Mouse (Mus musculus): Measurements from ENCODE around the gene 9230102O04Rik.

Gene 9230102O04Rik

GRCm38 (mm10) chr2:9888913-9889650, at the start of gene 9230102O04Rik:
TSS of gene 9230102O04Rik (minus strand) at chr2:9889540.
- DNase-seq (ENCODE audit: low spot score in 2 of 2): no peak

- DNase-seq (ENCODE audit: low spot score in 2 of 2): no peak
These were observed 46.6 kb upstream of the 9230102O04Rik start for GRCm38 (mm10) chr2:9935965-9936364.

- no peak for DNase-seq (ENCODE audit: low spot score in 2 of 2)
These were observed 37.6 kb upstream of the 9230102O04Rik start for GRCm38 (mm10) chr2:9926905-9927283.

GRCm38 (mm10) chr2:9926194-9926904, 37.0 kb upstream of the 9230102O04Rik start:
- DNase-seq (ENCODE audit: low spot score in 2 of 2): no peak

- DNase-seq (ENCODE audit: low spot score in 2 of 2): no peak
These were observed 29.5 kb upstream of the 9230102O04Rik start for GRCm38 (mm10) chr2:9918691-9919471.

GRCm38 (mm10) chr2:9917602-9918001, 28.3 kb upstream of the 9230102O04Rik start:
- no peak for DNase-seq (ENCODE audit: low spot score in 2 of 2)

GRCm38 (mm10) chr2:9905995-9906394, 16.7 kb upstream of the 9230102O04Rik start:
- no peak for DNase-seq (ENCODE audit: low spot score in 2 of 2)

GRCm38 (mm10) chr2:9903854-9904560, 14.7 kb upstream of the 9230102O04Rik start:
- DNase-seq (ENCODE audit: low spot score in 2 of 2): no peak

DNA sequence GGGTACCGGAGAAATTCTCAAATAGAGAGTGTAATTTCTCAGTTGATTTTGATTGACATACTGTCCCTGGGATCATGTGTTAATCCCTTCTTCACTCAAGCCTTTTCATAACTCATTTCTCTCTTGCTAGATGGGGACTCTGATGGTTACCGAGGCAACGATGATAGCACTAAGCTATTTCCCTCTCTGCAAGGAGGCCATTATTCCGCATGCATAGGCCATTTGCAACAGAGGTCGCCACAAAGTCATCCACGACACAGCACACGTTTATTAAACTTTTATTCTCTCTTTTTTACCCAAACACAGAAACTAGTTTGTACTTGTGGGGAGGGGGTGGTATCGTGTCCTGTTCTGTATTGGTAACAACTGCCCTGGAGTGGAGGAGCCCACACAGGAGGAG, 8.5 kb upstream of the 9230102O04Rik start:
- DNase-seq (ENCODE audit: low spot score in 2 of 2): no peak

- DNase-seq (ENCODE audit: low spot score in 2 of 2): no peak
These were observed 6.9 kb upstream of the 9230102O04Rik start for GRCm38 (mm10) chr2:9896097-9896770.

DNA sequence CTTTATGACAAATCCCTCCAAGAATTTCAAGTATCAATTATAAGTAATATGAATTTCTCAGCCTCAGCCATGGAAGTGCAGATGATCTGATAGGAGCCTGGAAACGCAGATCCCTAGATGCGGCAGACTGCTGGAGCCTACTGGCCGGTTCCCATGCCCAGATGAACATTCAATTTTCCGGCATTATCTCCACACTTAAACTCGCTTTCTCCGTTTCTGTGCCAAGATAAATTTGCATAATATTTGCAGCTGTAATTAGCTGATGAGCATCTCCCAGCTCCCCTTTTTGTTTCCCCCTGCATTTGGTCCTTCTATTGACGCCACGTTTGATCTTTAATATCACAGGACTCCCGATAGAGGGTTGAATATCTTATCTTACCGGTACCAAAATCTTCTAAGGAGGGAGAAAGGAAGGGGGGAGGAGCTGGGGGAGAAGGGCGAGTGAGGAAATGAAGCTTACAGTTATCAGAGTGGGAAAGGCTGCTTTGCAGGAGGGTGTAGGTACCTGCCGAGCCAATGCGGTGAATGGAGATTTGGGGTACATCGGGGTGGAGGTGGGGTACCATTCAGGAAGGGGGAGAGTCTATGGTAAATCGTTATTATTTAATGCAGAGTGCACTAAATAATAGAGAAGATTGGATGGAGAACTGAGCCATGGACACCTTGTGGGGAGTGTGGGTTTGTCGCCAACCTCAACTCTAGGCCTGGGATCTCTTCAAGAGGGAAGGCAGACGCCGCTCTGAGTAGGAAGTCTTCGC, 5.7 kb upstream of the 9230102O04Rik start:
- no peak for DNase-seq (ENCODE audit: low spot score in 2 of 2)

DNA sequence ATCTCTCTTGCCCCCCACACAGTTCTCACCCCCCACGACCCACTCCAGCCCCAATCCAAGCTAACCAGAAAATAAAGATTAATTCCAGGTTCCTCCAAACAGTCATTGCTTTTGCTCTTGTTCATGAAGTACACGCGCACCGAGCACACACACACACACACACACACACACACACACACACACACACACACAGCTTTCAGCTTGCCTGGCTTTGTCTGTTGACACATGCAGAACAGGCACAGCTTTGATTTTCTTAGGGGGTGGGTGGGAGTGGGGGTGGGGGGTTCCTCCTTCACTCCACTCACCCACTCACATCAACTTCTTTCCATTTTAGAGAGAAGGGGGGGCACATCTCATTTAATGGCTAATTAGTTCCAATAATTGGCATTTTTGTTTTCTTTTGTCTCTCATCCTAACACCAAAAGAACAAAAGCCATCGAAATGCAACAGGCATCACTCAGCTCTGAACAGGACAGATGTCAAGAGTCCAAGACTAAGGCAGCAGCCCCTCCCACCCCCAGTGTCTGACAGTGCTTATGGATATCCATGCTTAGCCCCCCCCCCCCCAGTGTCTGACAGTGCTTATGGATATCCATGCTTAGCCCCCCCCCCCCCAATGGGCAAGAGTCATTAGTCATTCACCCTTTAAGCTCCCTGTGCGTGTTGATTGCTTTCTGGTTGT, 4.1 kb upstream of the 9230102O04Rik start:
- DNase-seq (ENCODE audit: low spot score in 2 of 2): no peak

DNA sequence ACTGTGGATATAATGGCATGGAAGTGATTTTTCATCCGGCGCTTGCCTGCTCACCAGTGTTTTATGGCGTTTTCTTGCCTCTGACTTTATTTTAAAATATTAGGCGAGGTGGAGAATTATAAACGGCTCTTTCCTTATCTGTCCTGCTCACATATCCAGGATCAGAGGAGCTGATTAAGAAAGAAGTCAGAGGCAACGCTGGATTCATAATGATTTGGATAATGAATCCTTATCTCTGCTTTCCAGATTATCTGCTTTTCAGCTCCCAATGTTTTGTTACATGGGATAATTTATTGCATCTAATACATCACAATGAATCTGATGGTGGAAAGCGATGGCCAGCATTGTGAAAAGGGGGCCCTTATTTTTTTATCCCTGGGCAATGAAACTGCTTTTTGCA, 3.2 kb upstream of the 9230102O04Rik start:
- DNase-seq (ENCODE audit: low spot score in 2 of 2): no peak

- DNase-seq (ENCODE audit: low spot score in 2 of 2): no peak
These were observed 1.6 kb upstream of the 9230102O04Rik start for GRCm38 (mm10) chr2:9890906-9891305.

- no peak for DNase-seq (ENCODE audit: low spot score in 2 of 2)
These were observed 911 bp upstream of the 9230102O04Rik start for GRCm38 (mm10) chr2:9890251-9890650.

GRCm38 (mm10) chr2:9889651-9890183, 377 bp upstream of the 9230102O04Rik start, which contains the start of gene Gata3:
TSS of gene Gata3 (minus strand) at chr2:9890034.
- DNase-seq (ENCODE audit: low spot score in 2 of 2): no peak

GRCm38 (mm10) chr2:9887636-9888035, 1.7 kb downstream of the 9230102O04Rik start:
- no peak for DNase-seq (ENCODE audit: low spot score in 2 of 2)

GRCm38 (mm10) chr2:9886921-9887610, 2.3 kb downstream of the 9230102O04Rik start:
- no peak for DNase-seq (ENCODE audit: low spot score in 2 of 2)

DNA sequence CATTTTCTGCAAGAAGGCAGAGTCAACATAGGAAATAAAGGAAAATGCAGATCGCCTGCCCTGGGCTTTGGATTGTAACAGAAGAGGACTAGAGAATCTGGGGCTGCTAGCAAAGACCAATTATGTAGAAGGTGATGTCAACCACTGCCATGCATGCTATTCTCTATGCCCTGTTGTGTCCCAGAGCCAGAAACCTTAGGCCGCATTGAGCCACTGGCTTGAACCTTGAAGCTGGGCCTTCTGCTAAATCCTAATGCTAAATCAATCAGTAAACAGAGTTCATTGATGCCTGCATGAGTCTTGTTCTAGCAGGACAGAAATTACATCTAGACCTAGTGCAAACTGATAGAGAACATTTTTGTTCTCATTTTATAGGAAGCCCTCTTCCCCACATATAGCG, 3.3 kb downstream of the 9230102O04Rik start:
- DNase-seq (ENCODE audit: low spot score in 2 of 2): no peak

Measured in left cerebral cortex, adult 9 months (tissue).